Mouse (Mus musculus) right cerebral cortex, postnatal 25 days (tissue): ENCODE data around the gene Cdk5r2.

Experiments used
- DNase-seq: peaks from one replicate; pipeline ENCODE4 v3.0.0; 2022

Gene Cdk5r2

GRCm38 (mm10) chr1:74855156-74855555 is 422 bp downstream of the Cdk5r2 start:
- DNase-seq = no peak

- DNase-seq = peak; percentile 44
Measured at GRCm38 (mm10) chr1:74855651-74856438, 1.1 kb downstream of the Cdk5r2 start.

GRCm38 (mm10) chr1:74856439-74856720 is 1.6 kb downstream of the Cdk5r2 start:
- DNase-seq = no peak

- no peak for DNase-seq
Measured at GRCm38 (mm10) chr1:74856791-74857190, 2.1 kb downstream of the Cdk5r2 start.

- DNase-seq = no peak
Measured at GRCm38 (mm10) chr1:74857201-74857600, 2.5 kb downstream of the Cdk5r2 start.

GRCm38 (mm10) chr1:74857677-74858076 is 2.9 kb downstream of the Cdk5r2 start:
- no peak for DNase-seq

GRCm38 (mm10) chr1:74858171-74858719 is 3.5 kb downstream of the Cdk5r2 start:
- peak; percentile 91 for DNase-seq

- no peak for DNase-seq
Measured at GRCm38 (mm10) chr1:74858805-74859204, 4.1 kb downstream of the Cdk5r2 start.

- no peak for DNase-seq
Measured at GRCm38 (mm10) chr1:74859223-74859984, 4.7 kb downstream of the Cdk5r2 start.

GRCm38 (mm10) chr1:74861783-74862182 is 7.0 kb downstream of the Cdk5r2 start:
- DNase-seq = no peak

GRCm38 (mm10) chr1:74872218-74872617 is 17.5 kb downstream of the Cdk5r2 start:
- no peak for DNase-seq

GRCm38 (mm10) chr1:74877199-74877598 is 22.5 kb downstream of the Cdk5r2 start:
- no peak for DNase-seq

GRCm38 (mm10) chr1:74880785-74881360 is 26.1 kb downstream of the Cdk5r2 start:
- no peak for DNase-seq

- DNase-seq = no peak
Measured at GRCm38 (mm10) chr1:74882055-74882734, 27.5 kb downstream of the Cdk5r2 start.

GRCm38 (mm10) chr1:74882828-74883227 is 28.1 kb downstream of the Cdk5r2 start:
- no peak for DNase-seq

- no peak for DNase-seq
Measured at GRCm38 (mm10) chr1:74883441-74883840, 28.7 kb downstream of the Cdk5r2 start.

- DNase-seq = no peak
Measured at GRCm38 (mm10) chr1:74884196-74885141, 29.7 kb downstream of the Cdk5r2 start.

- DNase-seq = no peak
Measured at GRCm38 (mm10) chr1:74885369-74886042, 30.8 kb downstream of the Cdk5r2 start, which contains the start of gene Fev. TSS of gene Fev (minus strand) at chr1:74885419.

- DNase-seq = no peak
Measured at GRCm38 (mm10) chr1:74891513-74891912, 36.8 kb downstream of the Cdk5r2 start.

GRCm38 (mm10) chr1:74892351-74893133 is 37.8 kb downstream of the Cdk5r2 start:
- DNase-seq = no peak
